Mouse (Mus musculus) thymus, adult 2 months (tissue): ENCODE data around the gene Zfp827. TPM values are rescaled to one million over a fixed set of nuclear protein-coding genes. Genes with fewer than 3 reads are reported as not detected.

Source experiments
- DNase-seq: peaks from one replicate; pipeline ENCODE4 v3.0.0; 2021
- H3K27ac ChIP-seq: fragments of 200-500 bp; 2 replicates; pipeline ENCODE4 v1.5.1; 2012; ENCODE audit warnings: low read length, control low read depth; ENCODE audit not compliant: control insufficient read depth, insufficient read depth
- H3K27me3 ChIP-seq: fragments of 200-500 bp; 2 replicates; pipeline ENCODE4 v1.6.1; 2012; ENCODE audit warnings: mild to moderate bottlenecking, low read length, moderate library complexity, mixed read lengths; ENCODE audit not compliant: control insufficient read depth, insufficient read depth
- H3K36me3 ChIP-seq: fragments of 200-500 bp; 2 replicates; pipeline ENCODE4 v1.6.1; 2012; ENCODE audit warnings: mild to moderate bottlenecking, low read length, moderate library complexity; ENCODE audit not compliant: control insufficient read depth, insufficient read depth
- H3K4me1 ChIP-seq: fragments of 200-500 bp; replicated peaks from 2 replicates; pipeline ENCODE4 v1.6.1; 2012; ENCODE audit warnings: low read length; ENCODE audit not compliant: control insufficient read depth, insufficient read depth
- H3K4me3 ChIP-seq: fragments of 200-500 bp; 2 replicates; pipeline ENCODE4 v1.5.1; 2012; ENCODE audit warnings: mild to moderate bottlenecking, low read length, control low read depth, moderate library complexity; ENCODE audit not compliant: control insufficient read depth, insufficient read depth
- CTCF ChIP-seq: fragments of 200-500 bp; IDR thresholded peaks from 2 replicates; pipeline ENCODE4 v1.5.1; 2012; ENCODE audit warnings: mild to moderate bottlenecking, control low read depth, low read length, moderate library complexity, borderline replicate concordance; ENCODE audit not compliant: control insufficient read depth, poor library complexity, insufficient read depth; ENCODE audit errors: extremely low read depth
- POLR2A ChIP-seq: fragments of 200-500 bp; IDR thresholded peaks from 2 replicates; pipeline ENCODE4 v1.6.1; 2012; ENCODE audit warnings: mild to moderate bottlenecking, low read length, control low read depth, moderate library complexity; ENCODE audit not compliant: control insufficient read depth, poor library complexity, insufficient read depth; ENCODE audit errors: extremely low read depth
- WGBS: fragments of 180-500 bp; shearing (Covaris S2); methylation state at CpG from one replicate; pipeline ENCODE4 v1.1.7; 2018; 5-methylcytosine and 5-hydroxymethylcytosine counted together
- polyA plus RNA-seq: library from polyadenylated mRNA; depleted of rRNA; stranded (reverse); fragments of >200 nt; gene quantifications from 2 replicates; pipeline ENCODE4 v1.2.3, GENCODE M21; 2012

Zfp827 gene
- polyA plus RNA-seq, 1 experiment = 9.6 TPM

- 93% methylated on average over 1 of the region's 1 CpGs for WGBS
- no peak for DNase-seq
- Histone ChIP-seq H3K4me1 (no peaks in the 10 kb centered on the region), H3K27ac (no peak overlapping the region), H3K36me3 (no peaks in the 10 kb centered on the region), H3K4me3 (no peak overlapping the region), H3K27me3 (no peaks in the 10 kb centered on the region)
- no peak for TF ChIP-seq CTCF
- no peak for TF ChIP-seq POLR2A
These were observed 125.0 kb downstream of the Zfp827 start for GRCm38 (mm10) chr8:79153201-79153600.

- no peak for DNase-seq
- no peaks in the 10 kb centered on the region for H3K36me3 ChIP-seq
- 96% methylated on average over 4 of the region's 4 CpGs for WGBS
- H3K27me3 ChIP-seq = no peaks in the 10 kb centered on the region
- TF ChIP-seq POLR2A (no peak), CTCF (no peak)
- no peaks in the 10 kb centered on the region for H3K4me1 ChIP-seq
- no peak overlapping the region for H3K4me3 ChIP-seq
- H3K27ac ChIP-seq = no peak overlapping the region
These were observed 125.4 kb downstream of the Zfp827 start for GRCm38 (mm10) chr8:79153637-79154036.

GRCm38 (mm10) chr8:79155556-79156161 is 127.4 kb downstream of the Zfp827 start:
- no peak for DNase-seq
- no peak overlapping the region for H3K4me3 ChIP-seq
- WGBS = 95% methylated on average over 10 of the region's 10 CpGs
- no peaks in the 10 kb centered on the region for H3K27me3 ChIP-seq
- H3K4me1 ChIP-seq = no peaks in the 10 kb centered on the region
- TF ChIP-seq POLR2A = no peak
- TF ChIP-seq CTCF = no peak
- H3K27ac ChIP-seq = no peak overlapping the region
- H3K36me3 ChIP-seq = no peaks in the 10 kb centered on the region

GRCm38 (mm10) chr8:79157366-79157765 is 129.1 kb downstream of the Zfp827 start:
- no peak for DNase-seq
- Histone ChIP-seq H3K4me3 (no peak overlapping the region), H3K36me3 (no peaks in the 10 kb centered on the region), H3K27ac (no peak overlapping the region), H3K4me1 (0 out of 2 replicates have a peak, but pooled peaks cover 3% of the 10 kb centered on the region), H3K27me3 (no peaks in the 10 kb centered on the region)
- 94% methylated on average over 4 of the region's 4 CpGs for WGBS
- no peak for TF ChIP-seq POLR2A

GRCm38 (mm10) chr8:79158357-79158756 is 130.1 kb downstream of the Zfp827 start:
- no peaks in the 10 kb centered on the region for H3K27me3 ChIP-seq
- no peak overlapping the region for H3K4me3 ChIP-seq
- TF ChIP-seq CTCF = no peak
- TF ChIP-seq POLR2A = no peak
- WGBS = 96% methylated on average over 2 of the region's 2 CpGs
- H3K36me3 ChIP-seq = no peaks in the 10 kb centered on the region
- peaks cover 7% of the 10 kb centered on the region; the same call in 1 of the 2 replicates for H3K4me1 ChIP-seq
- no peak overlapping the region for H3K27ac ChIP-seq
- no peak for DNase-seq

- Histone ChIP-seq H3K27ac (no peak overlapping the region), H3K27me3 (no peaks in the 10 kb centered on the region), H3K4me3 (no peak overlapping the region), H3K36me3 (no peaks in the 10 kb centered on the region), H3K4me1 (peaks cover 7% of the 10 kb centered on the region; the same call in 1 of the 2 replicates)
- no peak for DNase-seq
- WGBS = 84% methylated on average over 9 of the region's 9 CpGs
- TF ChIP-seq CTCF = no peak
- TF ChIP-seq POLR2A = no peak
These were observed 131.2 kb downstream of the Zfp827 start for GRCm38 (mm10) chr8:79159397-79159796.

GRCm38 (mm10) chr8:79160302-79160701 is 132.1 kb downstream of the Zfp827 start:
- WGBS = 94% methylated on average over 4 of the region's 4 CpGs
- TF ChIP-seq CTCF = no peak
- Histone ChIP-seq H3K36me3 (no peaks in the 10 kb centered on the region), H3K27me3 (no peaks in the 10 kb centered on the region), H3K4me3 (no peak overlapping the region), H3K4me1 (peaks cover 7% of the 10 kb centered on the region; the same call in 1 of the 2 replicates), H3K27ac (no peak overlapping the region)
- no peak for DNase-seq
